Mouse (Mus musculus) kidney, embryonic 14.5 days (tissue): Measurements from ENCODE around the gene Gm9736. TPM values are rescaled to one million over a fixed set of nuclear protein-coding genes. Genes with fewer than 3 reads are reported as not detected.
"Not testable (repeated sequence)": the region's sequence is repeated elsewhere in the genome, so short reads cannot be mapped to it uniquely, and the experiment has no call there.

Experiments
- ATAC-seq: fragments of 200-750 bp; cut with Nextera tagmentation; 2 replicates; pipeline ENCODE4 v1.8.0; 2017; ENCODE audit warnings: moderate number of reproducible peaks, mild to moderate bottlenecking, moderate TSS enrichment, moderate library complexity; ENCODE audit not compliant: low FRiP score, low TSS enrichment
- H3K27ac ChIP-seq: fragments of 300-500 bp; sonication (generic); 2 replicates; pipeline ENCODE4 v1.5.1; 2014; ENCODE audit warnings: low read depth, mild to moderate bottlenecking, low read length, moderate library complexity, mixed read lengths
- H3K27me3 ChIP-seq: fragments of 300-500 bp; sonication (generic); 2 replicates; pipeline ENCODE4 v1.6.1; 2014; ENCODE audit warnings: mild to moderate bottlenecking, low read length; ENCODE audit not compliant: control insufficient read depth, insufficient read depth
- H3K36me3 ChIP-seq: fragments of 300-500 bp; sonication (generic); 2 replicates; pipeline ENCODE4 v1.6.1; 2014; ENCODE audit warnings: low read length, mixed read lengths; ENCODE audit not compliant: control insufficient read depth, insufficient read depth
- H3K4me1 ChIP-seq: fragments of 300-500 bp; sonication (generic); 2 replicates; pipeline ENCODE4 v1.6.1; 2014; ENCODE audit warnings: low read length, mixed read lengths; ENCODE audit not compliant: control insufficient read depth, insufficient read depth
- H3K4me2 ChIP-seq: fragments of 300-500 bp; sonication (generic); replicated peaks from 2 replicates; pipeline ENCODE4 v1.6.1; 2014; ENCODE audit warnings: low read depth, mild to moderate bottlenecking, low read length
- H3K4me3 ChIP-seq: fragments of 300-500 bp; sonication (generic); 2 replicates; pipeline ENCODE4 v1.5.1; 2014; ENCODE audit warnings: mild to moderate bottlenecking, low read length
- H3K9ac ChIP-seq: fragments of 300-500 bp; sonication (generic); 2 replicates; pipeline ENCODE4 v1.6.1; 2014; ENCODE audit warnings: low read depth, mild to moderate bottlenecking, low read length, moderate library complexity
- H3K9me3 ChIP-seq: fragments of 300-500 bp; sonication (generic); 2 replicates; pipeline ENCODE4 v1.6.1; 2016; ENCODE audit warnings: low read length; ENCODE audit not compliant: control insufficient read depth
- WGBS: fragments of 180-500 bp; shearing (Covaris S2); extraction: QIAGEN DNeasy Blood & Tissue Kit; methylation state at CpG from one replicate; pipeline ENCODE4 v1.1.7; 2014; 5-methylcytosine and 5-hydroxymethylcytosine counted together
- polyA plus RNA-seq: library from polyadenylated mRNA; unstranded; fragments of >200 nt; fragmentation: Nextera tagmentation; extraction: Ambion mirVana; gene quantifications from 2 replicates; pipeline ENCODE4 v1.2.1, GENCODE M21; 2014

The Gm9736 gene
- polyA plus RNA-seq, 1 experiment from 2014 or later = not detected

GRCm38 (mm10) chr10:77711157-77711556 lies 40.0 kb downstream of the Gm9736 start, which contains the start of gene Gm10024:
Gm10024 (plus strand) TSS chr10:77711457.
- not testable (repeated sequence) for H3K27me3 ChIP-seq, H3K9ac ChIP-seq, H3K36me3 ChIP-seq, H3K27ac ChIP-seq, ATAC-seq, H3K4me2 ChIP-seq, H3K4me3 ChIP-seq, H3K4me1 ChIP-seq, H3K9me3 ChIP-seq

- 76% methylated on average over 3 of the region's 3 CpGs for WGBS
- Histone ChIP-seq H3K27ac (no peak overlapping the region), H3K27me3 (no peaks in the 10 kb centered on the region)
These were observed 41.3 kb downstream of the Gm9736 start for GRCm38 (mm10) chr10:77709831-77710230.

GRCm38 (mm10) chr10:77706326-77706725 lies 44.8 kb downstream of the Gm9736 start, which contains the start of gene Gm10272:
Gm10272 (plus strand) TSS chr10:77706626.
- no peaks in the 10 kb centered on the region for H3K27me3 ChIP-seq
- no peaks in the 10 kb centered on the region for H3K4me1 ChIP-seq
- no peak within 1 kb of the TSS for H3K4me3 ChIP-seq
- 86% methylated on average over 1 of the region's 1 CpGs for WGBS
- no peak within 1 kb of the TSS for H3K27ac ChIP-seq
- H3K9ac ChIP-seq = no peak within 1 kb of the TSS
- H3K4me2 ChIP-seq = no peak within 1 kb of the TSS
- no peak for ATAC-seq
- H3K9me3 ChIP-seq = peaks cover 6% of the 10 kb centered on the region; the same call in 1 of the 2 replicates
- no peaks in the 10 kb centered on the region for H3K36me3 ChIP-seq

More at GRCm38 (mm10) chr10:77709831-77710230, 41.3 kb downstream of the Gm9736 start:
- no peak for ATAC-seq
- Histone ChIP-seq H3K4me3 (no peak overlapping the region), H3K36me3 (no peaks in the 10 kb centered on the region), H3K4me1 (no peaks in the 10 kb centered on the region), H3K9me3 (peaks cover 4% of the 10 kb centered on the region; the same call in 1 of the 2 replicates), H3K4me2 (no peak overlapping the region), H3K9ac (no peak overlapping the region)

Other genes with a start within 250 kb of the Gm9736 start
- 28.8 and 36.5 TPM in 2 replicates for gene Fam207a, start 235.6 kb downstream of the Gm9736 start, polyA plus RNA-seq
- 1.1 and 1.3 TPM in 2 replicates for gene Itgb2, start 221.1 kb downstream of the Gm9736 start, polyA plus RNA-seq
- gene Pttg1ip, start 169.6 kb downstream of the Gm9736 start, polyA plus RNA-seq = 104 and 144 TPM in 2 replicates
- gene Sumo3, start 145.3 kb downstream of the Gm9736 start, polyA plus RNA-seq = 253 and 294 TPM in 2 replicates
- 1.2 and 1.8 TPM in 2 replicates for gene Gm49325, start 145.2 kb downstream of the Gm9736 start, polyA plus RNA-seq
- gene Ube2g2, start 129.1 kb downstream of the Gm9736 start, polyA plus RNA-seq = 41.3 and 51.8 TPM in 2 replicates
- gene Tspear, start 64.8 kb downstream of the Gm9736 start, polyA plus RNA-seq = 0.41 and 0.74 TPM in 2 replicates
- gene Gm19402, start 60.6 kb downstream of the Gm9736 start, polyA plus RNA-seq = not detected in 2 replicates
- gene Gm9508, start 54.1 kb downstream of the Gm9736 start, polyA plus RNA-seq = not detected in 2 replicates
- not detected in 2 replicates for gene Gm10272, start 44.7 kb downstream of the Gm9736 start, polyA plus RNA-seq
- not detected in 2 replicates for gene Gm10024, start 39.9 kb downstream of the Gm9736 start, polyA plus RNA-seq
- gene Gm10142, start 35.5 kb downstream of the Gm9736 start, polyA plus RNA-seq = not detected in 2 replicates
- not detected in 2 replicates for gene Krtap12-1, start 30.8 kb downstream of the Gm9736 start, polyA plus RNA-seq
- not detected in 2 replicates for gene Gm10100, start 24.9 kb downstream of the Gm9736 start, polyA plus RNA-seq
- gene Gm18596, start 8.7 kb downstream of the Gm9736 start, polyA plus RNA-seq = not detected in 2 replicates
- gene Gm3233, start 8.3 kb upstream of the Gm9736 start, polyA plus RNA-seq = not detected in 2 replicates
- not detected in 2 replicates for gene Gm3238, start 20.0 kb upstream of the Gm9736 start, polyA plus RNA-seq
- gene Gm7138, start 25.6 kb upstream of the Gm9736 start, polyA plus RNA-seq = not detected in 2 replicates
- not detected in 2 replicates for gene Gm3250, start 31.2 kb upstream of the Gm9736 start, polyA plus RNA-seq
- not detected in 2 replicates for gene Gm7137, start 36.8 kb upstream of the Gm9736 start, polyA plus RNA-seq
- gene Gm9639, start 43.7 kb upstream of the Gm9736 start, polyA plus RNA-seq = not detected in 2 replicates
- not detected in 2 replicates for gene Gm19668, start 47.8 kb upstream of the Gm9736 start, polyA plus RNA-seq
- not detected in 2 replicates for gene Gm9507, start 60.5 kb upstream of the Gm9736 start, polyA plus RNA-seq
- not detected in 2 replicates for gene Gm2696, start 63.3 kb upstream of the Gm9736 start, polyA plus RNA-seq
- gene Krtap10-4, start 75.7 kb upstream of the Gm9736 start, polyA plus RNA-seq = not detected in 2 replicates
- not detected in 2 replicates for gene Krtap10-10, start 84.6 kb upstream of the Gm9736 start, polyA plus RNA-seq
- not detected in 2 replicates for gene Gm36176, start 95.4 kb upstream of the Gm9736 start, polyA plus RNA-seq
- gene Gm10318, start 101.5 kb upstream of the Gm9736 start, polyA plus RNA-seq = not detected in 2 replicates
- gene Gm3285, start 110.6 kb upstream of the Gm9736 start, polyA plus RNA-seq = not detected in 2 replicates
- 2.2 and 3.3 TPM in 2 replicates for gene Lrrc3, start 151.2 kb upstream of the Gm9736 start, polyA plus RNA-seq
- 0.27 and 0.54 TPM in 2 replicates for gene Trpm2, start 219.2 kb upstream of the Gm9736 start, polyA plus RNA-seq
- gene 1810043G02Rik, start 227.2 kb upstream of the Gm9736 start, polyA plus RNA-seq = 26.4 and 35.8 TPM in 2 replicates